Comparison of ENCODE assay signal across 8 mouse cellular contexts in genomic region chr5:117307699-117308098, GRCm38 (mm10). TPM values are rescaled to one million over a fixed set of nuclear protein-coding genes. Genes with fewer than 3 reads are reported as not detected.
DNase-seq lines count a peak whose midpoint lies in the region; ATAC-seq and TF ChIP-seq lines count a peak whose summit lies in the region.

No protein-coding gene starts in this region.

- H3K9me3 ChIP-seq in heart, embryonic 11.5 days (replicated peaks; ENCODE audit: control insufficient read depth, low read length) = no peaks in the 10 kb centered on the region
- no peaks in the 10 kb centered on the region for H3K9me3 ChIP-seq in embryonic facial prominence, embryonic 14.5 days (ENCODE audit: control insufficient read depth, low read length)
- H3K9me3 ChIP-seq in midbrain, postnatal 0 days (ENCODE audit: low read length) = no peaks in the 10 kb centered on the region

- intact Hi-C loops in left cerebral cortex, postnatal 25 days (cut with DNase I) = loop anchor here (5.0 kb wide), 4 partner anchors 80 to 190 kb away; partner anchors contain the start of genes Rfc5 and Suds3

- H3K27ac ChIP-seq in heart, embryonic 11.5 days (ENCODE audit: low read depth, low read length) = no peak overlapping the region
- no peak overlapping the region for H3K27ac ChIP-seq in embryonic facial prominence, embryonic 14.5 days (replicated peaks; ENCODE audit: low read depth, low read length)
- H3K27ac ChIP-seq in midbrain, postnatal 0 days (ENCODE audit: low read depth, low read length) = no peak overlapping the region
- H3K27ac ChIP-seq in testis, adult 2 months (ENCODE audit: control insufficient read depth, insufficient read depth, low read depth, low read length) = no peak overlapping the region

- 25% methylated on average over 11 of the region's 11 CpGs for WGBS in heart, embryonic 11.5 days (ENCODE audit: insufficient replicate concordance)
- 42% methylated on average over 11 of the region's 11 CpGs for WGBS in embryonic facial prominence, embryonic 14.5 days
- WGBS in midbrain, postnatal 0 days = 45% methylated on average over 11 of the region's 11 CpGs

- ATAC-seq in heart, embryonic 11.5 days (replicated peaks; ENCODE audit: insufficient number of reproducible peaks, low FRiP score, low TSS enrichment) = no peak
- 0 out of 2 replicates have a peak, but pooled peaks have one; percentile 12 for ATAC-seq in embryonic facial prominence, embryonic 14.5 days (ENCODE audit: low read depth)
- ATAC-seq in midbrain, postnatal 0 days (ENCODE audit: low FRiP score) = no peak

- peak; percentile 96 for DNase-seq in heart, adult 11 months
- peak; percentile 80 to 88 for DNase-seq in adrenal gland, adult 18-20 months (ENCODE audit: low spot score in 2 of 2)
- peak; percentile 59 for DNase-seq in embryonic facial prominence, embryonic 14.5 days (ENCODE audit: low spot score)
- DNase-seq in heart, postnatal 4 days = peak; percentile 84
- peak; percentile 41 to 43 for DNase-seq in left cerebral cortex, postnatal 25 days (ENCODE audit: low spot score in 2 of 2)
- DNase-seq in midbrain, postnatal 0 days (ENCODE audit: low spot score) = peak; percentile 33

- TF ChIP-seq POLR2A in testis, adult 2 months (IDR thresholded peaks at IDR 0.05; ENCODE audit: control insufficient read depth, low read depth, low read length) = no peak

- no peaks in the 10 kb centered on the region for H3K4me1 ChIP-seq in heart, embryonic 11.5 days (ENCODE audit: control insufficient read depth, insufficient read depth, low read length)
- H3K4me1 ChIP-seq in embryonic facial prominence, embryonic 14.5 days (ENCODE audit: control insufficient read depth, insufficient read depth, low read length) = no peaks in the 10 kb centered on the region
- no peaks in the 10 kb centered on the region for H3K4me1 ChIP-seq in midbrain, postnatal 0 days (ENCODE audit: insufficient read depth, low read length)
- peaks cover 12% of the 10 kb centered on the region for H3K4me1 ChIP-seq in testis, adult 2 months (ENCODE audit: control insufficient read depth, insufficient read depth, low read length)

- H3K27me3 ChIP-seq in heart, embryonic 11.5 days (ENCODE audit: control insufficient read depth, insufficient read depth, low read length) = no peaks in the 10 kb centered on the region
- H3K27me3 ChIP-seq in embryonic facial prominence, embryonic 14.5 days (replicated peaks; ENCODE audit: control insufficient read depth, insufficient read depth, low read length) = no peaks in the 10 kb centered on the region
- no peaks in the 10 kb centered on the region for H3K27me3 ChIP-seq in midbrain, postnatal 0 days (ENCODE audit: insufficient read depth, low read length)
- H3K27me3 ChIP-seq in testis, adult 2 months (ENCODE audit: control insufficient read depth, insufficient read depth, low read length) = no peaks in the 10 kb centered on the region

- H3K4me3 ChIP-seq in heart, embryonic 11.5 days (ENCODE audit: low read depth, low read length) = no peak overlapping the region
- no peak overlapping the region for H3K4me3 ChIP-seq in embryonic facial prominence, embryonic 14.5 days (ENCODE audit: low read depth, low read length)
- H3K4me3 ChIP-seq in midbrain, postnatal 0 days (ENCODE audit: low read depth, low read length) = no peak overlapping the region
- H3K4me3 ChIP-seq in testis, adult 2 months (ENCODE audit: control insufficient read depth, low read depth, low read length) = peak overlapping the region; percentile 83

- TF ChIP-seq CTCF in midbrain, postnatal 0 days (IDR thresholded peaks at IDR 0.05) = peak; percentile 65
- TF ChIP-seq CTCF in testis, adult 2 months (IDR thresholded peaks at IDR 0.05; ENCODE audit: control insufficient read depth, insufficient read depth, insufficient replicate concordance, low read depth, low read length) = peak; percentile 90

- H3K36me3 ChIP-seq in heart, embryonic 11.5 days (ENCODE audit: control insufficient read depth, insufficient read depth, low read length) = no peaks in the 10 kb centered on the region
- no peaks in the 10 kb centered on the region for H3K36me3 ChIP-seq in embryonic facial prominence, embryonic 14.5 days (ENCODE audit: control insufficient read depth, insufficient read depth, low read length)
- no peaks in the 10 kb centered on the region for H3K36me3 ChIP-seq in midbrain, postnatal 0 days (ENCODE audit: insufficient read depth, low read length)
- H3K36me3 ChIP-seq in testis, adult 2 months (ENCODE audit: control insufficient read depth, insufficient read depth, low read length) = no peaks in the 10 kb centered on the region

- H3K9ac ChIP-seq in heart, embryonic 11.5 days (ENCODE audit: low read depth, low read length) = no peak overlapping the region
- H3K9ac ChIP-seq in embryonic facial prominence, embryonic 14.5 days (ENCODE audit: low read depth, low read length) = no peak overlapping the region
- no peak overlapping the region for H3K9ac ChIP-seq in midbrain, postnatal 0 days (replicated peaks; ENCODE audit: low read length, poor library complexity, severe bottlenecking)

- no peak overlapping the region; the same call in 1 of the 2 replicates for H3K4me2 ChIP-seq in heart, embryonic 11.5 days
- H3K4me2 ChIP-seq in embryonic facial prominence, embryonic 14.5 days (ENCODE audit: low read depth, low read length) = no peak overlapping the region
- H3K4me2 ChIP-seq in midbrain, postnatal 0 days (ENCODE audit: low read depth, low read length, poor library complexity, severe bottlenecking) = no peak overlapping the region

RNA-seq across cellular contexts. Expression of gene Vsig10, which starts 11.2 kb away (rescaled TPM):
- polyA plus RNA-seq in heart, embryonic 11.5 days (2014; fragmentation: Nextera tagmentation; extraction: Ambion mirVana) = 4.4 and 4.7 TPM in 2 replicates
- 10 to 100 TPM; 11.3 to 16.2 TPM for total RNA-seq in adrenal gland, adult 18-20 months (2021)
- 3.9 TPM in 2 replicates for polyA plus RNA-seq in embryonic facial prominence, embryonic 14.5 days (2014; fragmentation: Nextera tagmentation; extraction: Ambion mirVana)
- 10 to 100 TPM; 12.3 to 18.6 TPM for total RNA-seq in heart, postnatal 4 days (2021)
- 1 to 10 TPM; 1.4 to 3.3 TPM for total RNA-seq in left cerebral cortex, postnatal 25 days (2021)
- 1.8 and 7.1 TPM in 2 replicates for total RNA-seq in midbrain, postnatal 0 days (2014; rRNA removed)
- 1.2 and 1.5 TPM in 2 replicates for polyA plus RNA-seq in midbrain, postnatal 0 days (2015; fragmentation: Nextera tagmentation; extraction: Ambion mirVana)
- 13.0 and 16.6 TPM in 2 replicates for polyA plus RNA-seq in testis, adult 2 months (2012; rRNA removed)

RNA-seq across cellular contexts. Expression of gene Pebp1, which starts 20.3 kb away (rescaled TPM):
- 571 and 603 TPM in 2 replicates for polyA plus RNA-seq in heart, embryonic 11.5 days (2014; fragmentation: Nextera tagmentation; extraction: Ambion mirVana)
- total RNA-seq in adrenal gland, adult 18-20 months (2021) = 1,000 to 10,000 TPM; 1,102 to 1,483 TPM
- polyA plus RNA-seq in embryonic facial prominence, embryonic 14.5 days (2014; fragmentation: Nextera tagmentation; extraction: Ambion mirVana) = 617 and 666 TPM in 2 replicates
- 100 to 1,000 TPM; 395 to 401 TPM for total RNA-seq in heart, postnatal 4 days (2021)
- total RNA-seq in left cerebral cortex, postnatal 25 days (2021) = 100 to 1,000 TPM; 685 to 722 TPM
- total RNA-seq in midbrain, postnatal 0 days (2014; rRNA removed) = 1,240 and 1,525 TPM in 2 replicates
- polyA plus RNA-seq in midbrain, postnatal 0 days (2015; fragmentation: Nextera tagmentation; extraction: Ambion mirVana) = 1,025 and 1,129 TPM in 2 replicates
- polyA plus RNA-seq in testis, adult 2 months (2012; rRNA removed) = 3,275 and 4,574 TPM in 2 replicates

RNA-seq across cellular contexts. Expression of gene Wsb2, which starts 49.4 kb away (rescaled TPM):
- polyA plus RNA-seq in heart, embryonic 11.5 days (2014; fragmentation: Nextera tagmentation; extraction: Ambion mirVana) = 77.0 and 88.9 TPM in 2 replicates
- total RNA-seq in adrenal gland, adult 18-20 months (2021) = 100 to 1,000 TPM; 126 to 138 TPM
- 88.0 and 89.6 TPM in 2 replicates for polyA plus RNA-seq in embryonic facial prominence, embryonic 14.5 days (2014; fragmentation: Nextera tagmentation; extraction: Ambion mirVana)
- total RNA-seq in heart, postnatal 4 days (2021) = 100 to 1,000 TPM; 124 to 127 TPM
- total RNA-seq in left cerebral cortex, postnatal 25 days (2021) = 100 to 1,000 TPM; 319 to 325 TPM
- 395 and 494 TPM in 2 replicates for total RNA-seq in midbrain, postnatal 0 days (2014; rRNA removed)
- polyA plus RNA-seq in midbrain, postnatal 0 days (2015; fragmentation: Nextera tagmentation; extraction: Ambion mirVana) = 336 and 360 TPM in 2 replicates
- 48.8 and 56.3 TPM in 2 replicates for polyA plus RNA-seq in testis, adult 2 months (2012; rRNA removed)

Comparison
In these comparisons a context has a peak if more than half of its experiments do, and no peak if none do; other contexts are left out.
1. DNase-seq: peak in every context shown above with its lines; median percentile 96 in heart, adult 11 months; 84 in adrenal gland, adult 18-20 months; 84 in heart, postnatal 4 days; 59 in embryonic facial prominence, embryonic 14.5 days; 42 in left cerebral cortex, postnatal 25 days; 33 in midbrain, postnatal 0 days.